Mouse (Mus musculus) forebrain, embryonic 16.5 days (tissue): ENCODE results near the gene Cnn2. TPM values are rescaled to one million over a fixed set of nuclear protein-coding genes. Genes with fewer than 3 reads are reported as not detected.
"Not testable (repeated sequence)": the region's sequence is repeated elsewhere in the genome, so short reads cannot be mapped to it uniquely, and the experiment has no call there.

Experiments
- ATAC-seq: fragments of 200-750 bp; cut with Nextera tagmentation; 2 replicates; pipeline ENCODE4 v1.8.0; 2017; ENCODE audit warnings: mild to moderate bottlenecking, moderate library complexity
- H3K27ac ChIP-seq: fragments of 300-500 bp; sonication (generic); 2 replicates; pipeline ENCODE4 v1.5.1; 2014; ENCODE audit warnings: low read length, control low read depth
- H3K27me3 ChIP-seq: fragments of 300-500 bp; sonication (generic); replicated peaks from 2 replicates; pipeline ENCODE4 v1.6.1; 2014; ENCODE audit warnings: low read length; ENCODE audit not compliant: control insufficient read depth, insufficient read depth
- H3K36me3 ChIP-seq: fragments of 300-500 bp; sonication (generic); 2 replicates; pipeline ENCODE4 v1.6.1; 2014; ENCODE audit not compliant: control insufficient read depth, insufficient read depth
- H3K4me1 ChIP-seq: fragments of 300-500 bp; sonication (generic); replicated peaks from 2 replicates; pipeline ENCODE4 v1.6.1; 2014; ENCODE audit warnings: low read length; ENCODE audit not compliant: control insufficient read depth, insufficient read depth
- H3K4me2 ChIP-seq: fragments of 300-500 bp; sonication (generic); 2 replicates; pipeline ENCODE4 v1.6.1; 2014; ENCODE audit warnings: mild to moderate bottlenecking, low read length, control low read depth
- H3K4me3 ChIP-seq: fragments of 300-500 bp; sonication (generic); replicated peaks from 2 replicates; pipeline ENCODE4 v1.5.1; 2014; ENCODE audit warnings: mild to moderate bottlenecking, low read length, control low read depth
- H3K9ac ChIP-seq: fragments of 300-500 bp; sonication (generic); replicated peaks from 2 replicates; pipeline ENCODE4 v1.6.1; 2014; ENCODE audit warnings: low read depth, low read length, control low read depth
- H3K9me3 ChIP-seq: fragments of 300-500 bp; sonication (generic); 2 replicates; pipeline ENCODE4 v1.6.1; 2016; ENCODE audit warnings: low read length; ENCODE audit not compliant: control insufficient read depth
- WGBS: fragments of 180-500 bp; shearing (Covaris S2); extraction: QIAGEN DNeasy Blood & Tissue Kit; methylation state at CpG from one replicate; pipeline ENCODE4 v1.1.7; 2014; 5-methylcytosine and 5-hydroxymethylcytosine counted together
- polyA plus RNA-seq: library from polyadenylated mRNA; unstranded; fragments of >200 nt; fragmentation: Nextera tagmentation; extraction: Ambion mirVana; gene quantifications from 2 replicates; pipeline ENCODE4 v1.2.1, GENCODE M21; 2015

Cnn2 gene
- polyA plus RNA-seq, 1 experiment from 2014 or later, result 30.5 TPM

DNA sequence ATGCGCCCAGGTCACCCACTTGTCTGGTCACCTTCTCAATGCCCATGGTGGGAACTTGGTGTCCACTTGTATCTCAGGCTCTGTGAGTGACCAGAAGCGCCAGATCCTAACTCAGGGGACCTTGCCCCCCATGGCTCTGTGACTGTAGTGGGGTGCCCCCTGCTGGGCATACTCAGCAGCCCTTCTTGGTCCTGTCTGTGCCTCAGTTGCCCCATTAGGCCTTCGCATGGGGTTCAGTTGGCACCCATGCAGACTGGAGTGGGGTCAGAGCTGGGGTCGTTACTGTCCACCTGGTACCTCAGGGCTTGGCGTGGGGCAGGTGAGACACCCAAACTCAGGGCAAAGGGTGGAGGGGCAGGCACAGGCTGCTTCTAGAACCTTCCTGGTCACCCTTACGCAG is 34.4 kb upstream of the Cnn2 start:
- no peak for ATAC-seq
- H3K27me3 ChIP-seq, result no peaks in the 10 kb centered on the region
- H3K27ac ChIP-seq, result no peak overlapping the region
- H3K9me3 ChIP-seq, result no peaks in the 10 kb centered on the region
- peaks cover 2% of the 10 kb centered on the region; the same call in 1 of the 2 replicates for H3K36me3 ChIP-seq
- no peak overlapping the region for H3K4me2 ChIP-seq
- H3K4me3 ChIP-seq, result no peak overlapping the region
- 87% methylated on average over 6 of the region's 6 CpGs for WGBS
- no peak overlapping the region for H3K9ac ChIP-seq
- H3K4me1 ChIP-seq, result no peaks in the 10 kb centered on the region

GRCm38 (mm10) chr10:79955691-79956090 is 32.7 kb upstream of the Cnn2 start:
- no peak for ATAC-seq
- 67% methylated on average over 9 of the region's 9 CpGs for WGBS
- H3K36me3 ChIP-seq, result no peaks in the 10 kb centered on the region; the same call in 1 of the 2 replicates
- H3K9ac ChIP-seq, result no peak overlapping the region
- H3K4me3 ChIP-seq, result no peak overlapping the region
- H3K27ac ChIP-seq, result no peak overlapping the region
- H3K4me1 ChIP-seq, result peaks cover 3% of the 10 kb centered on the region
- no peak overlapping the region for H3K4me2 ChIP-seq
- no peaks in the 10 kb centered on the region for H3K27me3 ChIP-seq
- no peaks in the 10 kb centered on the region for H3K9me3 ChIP-seq

GRCm38 (mm10) chr10:79956643-79957154 is 31.7 kb upstream of the Cnn2 start:
- 20% methylated on average over 4 of the region's 4 CpGs for WGBS
- Histone ChIP-seq H3K27me3 (no peaks in the 10 kb centered on the region), H3K4me2 (no peak overlapping the region), H3K27ac (no peak overlapping the region), H3K9ac (no peak overlapping the region), H3K4me1 (peaks cover 8% of the 10 kb centered on the region), H3K9me3 (no peaks in the 10 kb centered on the region), H3K36me3 (no peaks in the 10 kb centered on the region; the same call in 1 of the 2 replicates), H3K4me3 (no peak overlapping the region)
- ATAC-seq, result no peak

- no peak for ATAC-seq
- H3K4me2 ChIP-seq, result no peak overlapping the region
- WGBS, result 15% methylated on average over 21 of the region's 21 CpGs
- H3K9me3 ChIP-seq, result no peaks in the 10 kb centered on the region
- H3K4me1 ChIP-seq, result peaks cover 8% of the 10 kb centered on the region
- H3K36me3 ChIP-seq, result no peaks in the 10 kb centered on the region; the same call in 1 of the 2 replicates
- H3K4me3 ChIP-seq, result no peak overlapping the region
- H3K9ac ChIP-seq, result no peak overlapping the region
- H3K27me3 ChIP-seq, result no peaks in the 10 kb centered on the region
- H3K27ac ChIP-seq, result no peak overlapping the region
These were observed 30.1 kb upstream of the Cnn2 start for GRCm38 (mm10) chr10:79958140-79958816.

DNA sequence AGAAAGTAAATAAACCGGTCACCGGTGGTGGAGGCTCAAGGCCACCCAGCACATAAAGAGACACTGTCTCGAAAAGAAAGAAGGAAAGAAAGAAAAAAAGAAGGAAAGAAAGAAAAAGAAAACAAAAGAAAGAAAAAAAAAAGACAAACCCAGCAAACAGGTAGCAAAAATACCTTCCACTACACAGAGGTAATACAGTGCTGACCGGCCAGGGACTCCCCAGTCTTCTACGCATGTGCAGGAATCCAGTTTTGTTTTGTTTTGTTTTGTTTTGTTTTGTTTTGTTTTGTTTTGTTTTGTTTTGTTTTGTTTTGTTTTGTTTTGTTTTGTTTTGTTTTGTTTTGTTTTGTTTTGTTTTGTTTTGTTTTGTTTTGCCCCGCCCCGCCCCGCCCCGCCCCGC is 29.0 kb upstream of the Cnn2 start:
- not testable (repeated sequence) for H3K27ac ChIP-seq, H3K4me1 ChIP-seq, H3K9ac ChIP-seq, H3K36me3 ChIP-seq, H3K9me3 ChIP-seq, H3K27me3 ChIP-seq, ATAC-seq
- WGBS, result 31% methylated on average over 10 of the region's 10 CpGs
- Histone ChIP-seq H3K4me3 (peak overlapping the region; percentile 97), H3K4me2 (peak overlapping the region; percentile 8; the same call in 1 of the 2 replicates)

DNA sequence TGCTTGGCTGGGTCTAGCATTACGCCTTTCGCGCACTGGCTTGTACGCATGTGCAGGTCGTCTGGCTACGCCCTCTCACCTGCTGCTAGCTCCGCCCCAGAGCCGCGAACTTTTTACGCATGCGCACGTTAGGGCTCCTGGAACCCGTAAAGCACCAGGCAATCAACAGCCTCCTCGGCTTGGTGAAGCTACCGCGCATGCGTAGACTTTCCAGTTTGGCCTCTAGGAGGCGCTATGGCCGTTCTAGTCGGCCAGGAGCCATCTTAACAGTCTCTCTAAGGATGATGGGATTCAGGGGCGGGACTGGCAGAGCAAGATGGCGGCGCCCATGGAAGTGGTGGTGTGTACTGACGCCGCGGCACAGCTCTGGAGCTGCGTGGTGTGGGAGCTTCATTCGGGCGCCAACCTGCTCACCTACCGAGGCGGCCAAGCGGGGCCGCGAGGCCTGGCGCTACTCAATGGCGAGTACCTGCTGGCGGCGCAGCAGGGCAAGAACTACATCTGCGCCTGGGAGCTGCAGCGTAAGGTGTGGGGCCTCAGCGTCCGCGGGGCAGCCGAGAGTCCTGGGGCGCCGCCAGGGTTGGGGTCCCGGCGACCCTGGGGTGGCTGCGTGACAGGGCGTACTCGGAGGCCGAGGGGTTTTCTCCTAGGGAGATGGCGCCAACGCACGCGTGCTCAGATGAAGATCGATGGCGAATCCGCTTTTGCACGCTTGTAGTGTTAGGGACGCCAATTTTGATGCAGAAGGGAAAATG is 28.4 kb upstream of the Cnn2 start, which contains the start of gene Wdr18:
TSS of gene Wdr18 (plus strand) at position 306 of the 755 bp plus-strand sequence.
- Histone ChIP-seq H3K27me3 (no peaks in the 10 kb centered on the region), H3K36me3 (peaks cover 3% of the 10 kb centered on the region; the same call in 1 of the 2 replicates), H3K4me1 (peaks cover 8% of the 10 kb centered on the region), H3K27ac (peak within 1 kb of the TSS; percentile 71), H3K4me3 (peak within 1 kb of the TSS; percentile 97), H3K9ac (peak within 1 kb of the TSS; percentile 82), H3K4me2 (peak within 1 kb of the TSS; percentile 87), H3K9me3 (no peaks in the 10 kb centered on the region)
- WGBS, result under 1% methylated on average over 61 of the region's 61 CpGs
- ATAC-seq, result peak; percentile 98

- no peak for ATAC-seq
- peaks cover 8% of the 10 kb centered on the region for H3K4me1 ChIP-seq
- no peaks in the 10 kb centered on the region for H3K9me3 ChIP-seq
- WGBS, result 21% methylated on average over 10 of the region's 10 CpGs
- peak overlapping the region; percentile 87 for H3K4me2 ChIP-seq
- H3K27ac ChIP-seq, result no peak overlapping the region
- H3K27me3 ChIP-seq, result no peaks in the 10 kb centered on the region
- H3K36me3 ChIP-seq, result peaks cover 3% of the 10 kb centered on the region; the same call in 1 of the 2 replicates
- peak overlapping the region; percentile 82 for H3K9ac ChIP-seq
- peak overlapping the region; percentile 97 for H3K4me3 ChIP-seq
These were observed 27.6 kb upstream of the Cnn2 start for GRCm38 (mm10) chr10:79960671-79961294.

GRCm38 (mm10) chr10:79964727-79965126 is 23.7 kb upstream of the Cnn2 start:
- no peak overlapping the region for H3K27ac ChIP-seq
- WGBS, result 94% methylated on average over 7 of the region's 7 CpGs
- peaks cover 11% of the 10 kb centered on the region for H3K4me1 ChIP-seq
- H3K4me2 ChIP-seq, result no peak overlapping the region
- no peak for ATAC-seq
- H3K27me3 ChIP-seq, result peaks cover 3% of the 10 kb centered on the region
- H3K9ac ChIP-seq, result no peak overlapping the region
- H3K36me3 ChIP-seq, result peaks cover 19% of the 10 kb centered on the region
- H3K9me3 ChIP-seq, result no peaks in the 10 kb centered on the region
- H3K4me3 ChIP-seq, result no peak overlapping the region

GRCm38 (mm10) chr10:79965325-79965724 is 23.1 kb upstream of the Cnn2 start:
- ATAC-seq, result no peak
- Histone ChIP-seq H3K36me3 (peaks cover 19% of the 10 kb centered on the region), H3K4me2 (no peak overlapping the region), H3K9me3 (no peaks in the 10 kb centered on the region), H3K4me1 (peaks cover 11% of the 10 kb centered on the region), H3K27ac (no peak overlapping the region), H3K4me3 (no peak overlapping the region), H3K9ac (no peak overlapping the region), H3K27me3 (peaks cover 7% of the 10 kb centered on the region)
- WGBS, result 84% methylated on average over 5 of the region's 5 CpGs
